Mouse (Mus musculus): Measurements from ENCODE around the gene Adk. TPM values are rescaled to one million over a fixed set of nuclear protein-coding genes. Genes with fewer than 3 reads are reported as not detected.

Gene Adk
- polyA plus RNA-seq, 1 experiment: 54.0 TPM

- no peak overlapping the region for H3K4me3 ChIP-seq (replicated peaks; ENCODE audit: extremely low read depth, low read depth, low read length)
- TF ChIP-seq POLR2A (IDR thresholded peaks at IDR 0.05; ENCODE audit: borderline replicate concordance, extremely low read depth, low read depth, low read length): no peak
- no peak for TF ChIP-seq CTCF (IDR thresholded peaks at IDR 0.05; ENCODE audit: insufficient read depth, low read length)
- DNase-seq: no peak
- WGBS: 81% methylated on average over 3 of the region's 3 CpGs
- peaks cover 4% of the 10 kb centered on the region for H3K4me1 ChIP-seq (ENCODE audit: control insufficient read depth, insufficient read depth, low read length)
These were observed 55.2 kb downstream of the Adk start for GRCm38 (mm10) chr14:21107551-21107950.

- no peak for DNase-seq
These were observed 58.1 kb downstream of the Adk start for GRCm38 (mm10) chr14:21110492-21110891.

GRCm38 (mm10) chr14:21111500-21111899, 59.1 kb downstream of the Adk start:
- WGBS: 89% methylated on average over 1 of the region's 1 CpGs
- no peak for TF ChIP-seq CTCF (IDR thresholded peaks at IDR 0.05; ENCODE audit: insufficient read depth, low read length)
- no peak for TF ChIP-seq POLR2A (IDR thresholded peaks at IDR 0.05; ENCODE audit: borderline replicate concordance, extremely low read depth, low read depth, low read length)
- no peak for DNase-seq
- Histone ChIP-seq H3K4me1 (ENCODE audit: control insufficient read depth, insufficient read depth, low read length) (peaks cover 2% of the 10 kb centered on the region), H3K4me3 (replicated peaks; ENCODE audit: extremely low read depth, low read depth, low read length) (no peak overlapping the region)

More at GRCm38 (mm10) chr14:21110492-21110891, 58.1 kb downstream of the Adk start:
- H3K4me1 ChIP-seq (ENCODE audit: control insufficient read depth, insufficient read depth, low read length): peaks cover 2% of the 10 kb centered on the region
- no peak overlapping the region for H3K4me3 ChIP-seq (replicated peaks; ENCODE audit: extremely low read depth, low read depth, low read length)
- 49% methylated on average over 4 of the region's 4 CpGs for WGBS
- TF ChIP-seq POLR2A (IDR thresholded peaks at IDR 0.05; ENCODE audit: borderline replicate concordance, extremely low read depth, low read depth, low read length): no peak
- no peak for TF ChIP-seq CTCF (IDR thresholded peaks at IDR 0.05; ENCODE audit: insufficient read depth, low read length)

- 76% methylated on average over 5 of the region's 5 CpGs for WGBS
- no peak for DNase-seq
- peaks cover 2% of the 10 kb centered on the region for H3K4me1 ChIP-seq (ENCODE audit: control insufficient read depth, insufficient read depth, low read length)
- no peak overlapping the region for H3K4me3 ChIP-seq (replicated peaks; ENCODE audit: extremely low read depth, low read depth, low read length)
- no peak for TF ChIP-seq CTCF (IDR thresholded peaks at IDR 0.05; ENCODE audit: insufficient read depth, low read length)
- no peak for TF ChIP-seq POLR2A (IDR thresholded peaks at IDR 0.05; ENCODE audit: borderline replicate concordance, extremely low read depth, low read depth, low read length)
These were observed 59.8 kb downstream of the Adk start for GRCm38 (mm10) chr14:21112174-21112573.

- H3K4me1 ChIP-seq (ENCODE audit: control insufficient read depth, insufficient read depth, low read length): peaks cover 2% of the 10 kb centered on the region
- TF ChIP-seq CTCF (IDR thresholded peaks at IDR 0.05; ENCODE audit: insufficient read depth, low read length) (no peak), POLR2A (IDR thresholded peaks at IDR 0.05; ENCODE audit: borderline replicate concordance, extremely low read depth, low read depth, low read length) (no peak)
- WGBS: 63% methylated on average over 6 of the region's 6 CpGs
- no peak overlapping the region for H3K4me3 ChIP-seq (replicated peaks; ENCODE audit: extremely low read depth, low read depth, low read length)
- DNase-seq: no peak
These were observed 60.4 kb downstream of the Adk start for GRCm38 (mm10) chr14:21112742-21113141.

GRCm38 (mm10) chr14:21114339-21114738, 62.0 kb downstream of the Adk start:
- TF ChIP-seq CTCF (IDR thresholded peaks at IDR 0.05; ENCODE audit: insufficient read depth, low read length) (no peak), POLR2A (IDR thresholded peaks at IDR 0.05; ENCODE audit: borderline replicate concordance, extremely low read depth, low read depth, low read length) (no peak)
- H3K4me1 ChIP-seq (ENCODE audit: control insufficient read depth, insufficient read depth, low read length): peaks cover 2% of the 10 kb centered on the region
- no peak overlapping the region for H3K4me3 ChIP-seq (replicated peaks; ENCODE audit: extremely low read depth, low read depth, low read length)
- no peak for DNase-seq

GRCm38 (mm10) chr14:21115318-21115717, 62.9 kb downstream of the Adk start:
- H3K4me1 ChIP-seq (ENCODE audit: control insufficient read depth, insufficient read depth, low read length): peaks cover 2% of the 10 kb centered on the region
- TF ChIP-seq POLR2A (IDR thresholded peaks at IDR 0.05; ENCODE audit: borderline replicate concordance, extremely low read depth, low read depth, low read length) (no peak), CTCF (IDR thresholded peaks at IDR 0.05; ENCODE audit: insufficient read depth, low read length) (no peak)
- no peak overlapping the region for H3K4me3 ChIP-seq (replicated peaks; ENCODE audit: extremely low read depth, low read depth, low read length)
- WGBS: 66% methylated on average over 4 of the region's 4 CpGs
- no peak for DNase-seq

- peaks cover 2% of the 10 kb centered on the region for H3K4me1 ChIP-seq (ENCODE audit: control insufficient read depth, insufficient read depth, low read length)
- H3K4me3 ChIP-seq (replicated peaks; ENCODE audit: extremely low read depth, low read depth, low read length): no peak overlapping the region
- peak; percentile 1; the same call in 1 of the 2 replicates for TF ChIP-seq CTCF (IDR thresholded peaks at IDR 0.05; ENCODE audit: insufficient read depth, low read length)
- no peak for TF ChIP-seq POLR2A (IDR thresholded peaks at IDR 0.05; ENCODE audit: borderline replicate concordance, extremely low read depth, low read depth, low read length)
- DNase-seq: no peak
- WGBS: 36% methylated on average over 3 of the region's 3 CpGs
These were observed 63.6 kb downstream of the Adk start for GRCm38 (mm10) chr14:21115888-21116460.

- 70% methylated on average over 4 of the region's 4 CpGs for WGBS
- Histone ChIP-seq H3K4me1 (ENCODE audit: control insufficient read depth, insufficient read depth, low read length) (no peaks in the 10 kb centered on the region; the same call in 1 of the 2 replicates), H3K4me3 (replicated peaks; ENCODE audit: extremely low read depth, low read depth, low read length) (no peak overlapping the region)
- TF ChIP-seq POLR2A (IDR thresholded peaks at IDR 0.05; ENCODE audit: borderline replicate concordance, extremely low read depth, low read depth, low read length) (no peak), CTCF (IDR thresholded peaks at IDR 0.05; ENCODE audit: insufficient read depth, low read length) (no peak)
- DNase-seq: no peak
These were observed 65.7 kb downstream of the Adk start for GRCm38 (mm10) chr14:21118095-21118494.

GRCm38 (mm10) chr14:21119653-21120313, 67.4 kb downstream of the Adk start:
- no peaks in the 10 kb centered on the region for H3K4me1 ChIP-seq (ENCODE audit: control insufficient read depth, insufficient read depth, low read length)
- 73% methylated on average over 9 of the region's 9 CpGs for WGBS
- H3K4me3 ChIP-seq (replicated peaks; ENCODE audit: extremely low read depth, low read depth, low read length): no peak overlapping the region
- no peak for DNase-seq
- TF ChIP-seq CTCF (IDR thresholded peaks at IDR 0.05; ENCODE audit: insufficient read depth, low read length) (no peak), POLR2A (IDR thresholded peaks at IDR 0.05; ENCODE audit: borderline replicate concordance, extremely low read depth, low read depth, low read length) (no peak)

All from lung, adult 2 months (tissue).